Mouse (Mus musculus): ENCODE data around the gene Srpk1.
A peak's percentile ranks its signal among the peaks of the same experiment; 100 is the strongest.
"Not testable (repeated sequence)": the region's sequence is repeated elsewhere in the genome, so short reads cannot be mapped to it uniquely, and the experiment has no call there.

Gene Srpk1

DNA sequence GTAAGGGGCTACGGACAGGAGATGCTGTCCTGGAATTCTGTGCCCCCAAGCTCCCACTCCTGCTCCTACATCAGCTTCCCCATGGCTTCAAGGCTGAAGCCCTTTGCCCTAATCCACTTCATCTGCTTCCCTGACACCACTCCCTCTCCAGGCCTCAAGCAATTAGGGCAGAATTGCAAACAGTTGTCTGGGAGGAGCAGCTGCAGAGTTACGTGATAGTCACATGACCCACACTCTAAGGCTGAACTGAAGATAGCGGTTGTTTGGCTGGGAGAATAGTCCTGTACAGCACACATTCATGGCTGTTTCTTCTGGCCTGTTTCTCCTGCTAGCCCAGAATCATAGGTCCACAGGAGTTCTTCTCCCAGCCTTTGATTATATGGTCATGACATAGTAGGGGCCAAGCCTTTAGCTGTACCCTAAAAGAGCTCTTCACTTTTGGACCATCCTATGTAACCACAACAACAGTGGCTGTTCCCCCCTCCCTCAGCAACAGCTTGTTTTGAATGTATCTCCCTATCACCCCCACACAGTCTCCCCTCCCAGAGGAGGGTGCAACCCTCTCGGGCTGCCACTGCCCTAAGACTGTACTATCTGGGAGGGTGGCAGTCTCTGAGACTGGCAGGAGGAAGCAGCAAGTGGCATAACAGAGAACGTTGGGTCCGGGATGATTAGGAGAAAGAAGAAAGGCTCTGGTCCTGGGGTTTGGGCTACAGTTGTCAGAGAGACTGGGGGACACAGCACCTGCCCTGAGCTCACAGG lies 65.7 kb downstream of the Srpk1 start:
- peak; percentile 74 for DNase-seq (ENCODE audit: low spot score)

DNA sequence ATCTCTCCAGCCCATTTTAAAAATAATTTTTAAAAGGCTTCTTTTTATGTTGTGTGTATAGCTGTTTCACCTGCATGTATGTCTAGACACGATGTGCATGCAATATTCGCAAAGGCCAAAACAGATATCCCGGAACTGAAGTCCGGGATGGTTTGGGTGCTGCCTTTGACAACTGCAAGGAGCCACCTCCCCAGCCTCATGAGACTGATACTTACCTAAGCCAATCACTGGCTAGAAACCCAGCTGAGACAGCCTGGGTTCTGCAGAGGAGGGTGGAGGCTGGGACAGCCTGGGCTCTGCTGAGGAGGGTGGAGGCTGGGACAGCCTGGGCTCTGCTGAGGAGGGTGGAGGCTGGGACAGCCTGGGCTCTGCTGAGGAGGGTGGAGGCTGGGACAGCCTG lies 68.5 kb downstream of the Srpk1 start:
- DNase-seq (ENCODE audit: low spot score): not testable (repeated sequence)

DNA sequence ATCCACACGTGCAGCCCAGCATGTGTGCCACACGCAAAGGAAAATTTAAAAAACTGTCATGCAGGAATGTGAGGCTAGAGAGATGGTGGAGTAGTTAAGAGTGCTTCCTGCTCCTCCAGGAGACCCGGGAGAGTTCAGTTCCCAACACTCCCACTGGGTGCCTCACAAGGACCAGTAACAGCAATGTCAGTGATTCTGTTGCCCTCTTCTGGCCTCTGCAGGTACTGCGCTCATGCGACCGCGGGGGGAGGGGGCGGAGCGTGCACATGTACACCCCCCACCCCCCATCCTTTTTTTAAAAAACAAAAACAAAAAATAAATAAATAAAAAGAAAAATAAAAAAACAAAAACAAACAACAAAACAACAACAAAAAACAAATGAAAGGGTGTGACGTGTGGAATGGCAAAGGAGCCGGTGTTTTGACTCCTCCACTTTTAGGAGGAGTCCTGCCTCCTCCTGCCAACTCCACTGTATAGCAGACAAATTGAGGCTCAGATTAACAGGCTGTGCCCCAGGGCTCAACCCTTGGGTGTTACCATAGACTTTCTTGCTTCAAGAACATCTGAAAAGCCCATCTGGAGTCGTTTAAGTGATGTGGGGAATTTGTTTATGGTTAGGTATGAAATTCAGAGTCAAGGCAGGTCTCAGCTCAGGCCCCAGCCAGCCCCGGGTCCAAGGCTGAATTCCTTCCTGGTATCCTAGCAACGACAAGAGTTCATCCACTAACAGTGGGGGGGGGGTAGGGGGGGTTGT lies 69.3 kb downstream of the Srpk1 start:
- DNase-seq (ENCODE audit: low spot score): peak; percentile 77

DNA sequence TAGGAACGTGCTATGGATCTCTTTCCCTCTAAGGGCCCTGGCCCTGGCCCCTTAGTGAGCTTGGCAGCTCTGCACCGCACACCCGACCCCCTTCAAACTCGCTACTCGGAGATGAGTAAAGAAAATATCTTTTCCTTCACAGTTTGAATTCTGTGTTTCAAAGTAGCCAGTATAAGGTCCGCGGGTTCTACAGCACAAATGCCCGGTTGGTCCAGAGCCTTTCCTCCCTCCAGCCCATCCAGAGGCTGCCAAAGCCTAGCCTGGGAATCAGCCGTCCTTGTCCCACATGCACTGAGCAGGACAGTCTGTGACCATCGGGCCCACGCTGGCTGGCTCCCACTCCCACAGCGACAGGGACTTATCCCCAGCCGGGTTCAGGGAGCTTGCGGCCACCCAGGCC lies 73.4 kb downstream of the Srpk1 start, which contains the start of gene Clpsl2:
Clpsl2 (plus strand) TSS at position 301 of the 400 bp plus-strand sequence.
- no peak for DNase-seq (ENCODE audit: low spot score)

DNA sequence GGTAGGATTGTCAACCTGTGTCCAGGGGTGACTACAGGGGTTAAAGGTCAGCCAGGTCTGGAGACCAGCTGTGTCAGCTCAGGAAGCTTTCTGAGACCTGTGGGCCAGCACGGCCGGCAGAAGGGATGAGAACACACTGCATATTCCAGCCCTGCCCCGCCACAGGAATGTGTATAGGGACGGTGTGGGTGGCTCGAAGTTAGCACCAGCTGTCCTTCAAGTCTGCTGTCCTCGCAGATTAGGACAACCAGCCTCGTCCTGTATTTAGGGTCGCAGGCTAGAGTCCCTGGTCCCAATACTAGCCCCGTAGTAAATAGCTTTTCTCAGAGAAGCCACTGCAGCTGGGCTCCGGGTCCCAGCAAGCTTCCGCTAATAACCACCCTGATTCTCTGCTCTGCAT lies 74.0 kb downstream of the Srpk1 start:
- no peak for DNase-seq (ENCODE audit: low spot score)

DNA sequence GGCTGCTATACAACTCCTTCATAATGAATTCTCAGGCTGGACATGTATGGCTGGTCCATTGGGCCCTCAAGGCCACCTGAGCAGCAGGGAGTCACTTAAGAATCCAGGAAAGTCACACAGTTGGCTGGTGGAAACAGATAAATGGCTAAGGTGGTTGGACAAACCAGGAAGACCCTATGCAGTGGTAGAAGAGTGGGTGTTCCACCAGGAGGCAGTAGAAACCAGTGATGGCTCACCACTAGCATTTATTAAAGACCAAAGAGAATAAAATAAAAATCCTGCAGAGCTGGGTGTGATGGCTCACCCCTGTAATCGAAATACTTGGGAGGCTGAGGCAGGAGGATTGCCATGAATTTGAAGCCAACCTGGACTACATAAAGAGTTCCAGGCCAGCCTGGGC lies 75.6 kb downstream of the Srpk1 start:
- DNase-seq (ENCODE audit: low spot score): no peak

DNA sequence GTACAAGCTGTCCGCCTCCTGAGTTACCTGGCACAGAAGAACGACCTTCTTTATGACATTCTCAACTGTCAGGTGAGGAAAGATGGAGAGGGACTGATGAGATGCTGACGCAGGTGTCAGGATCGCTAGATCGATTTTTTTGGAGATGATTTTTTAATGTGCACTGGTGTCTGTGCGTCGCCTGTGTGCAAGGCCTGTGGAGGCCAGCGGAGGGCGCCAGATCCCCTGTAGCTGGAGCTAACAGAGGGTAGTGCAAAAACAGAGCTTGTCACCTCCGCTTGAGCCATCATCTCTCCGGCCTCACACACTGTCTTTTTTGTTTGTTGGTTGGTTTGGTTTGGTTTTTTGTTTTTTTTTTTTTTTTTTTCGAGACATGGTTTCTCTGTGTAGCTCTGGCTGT lies 84.6 kb downstream of the Srpk1 start:
- DNase-seq (ENCODE audit: low spot score): no peak

Data from MN1 (cell line).